ENCODE assay signal across 16 mouse cellular contexts in the genomic region with DNA sequence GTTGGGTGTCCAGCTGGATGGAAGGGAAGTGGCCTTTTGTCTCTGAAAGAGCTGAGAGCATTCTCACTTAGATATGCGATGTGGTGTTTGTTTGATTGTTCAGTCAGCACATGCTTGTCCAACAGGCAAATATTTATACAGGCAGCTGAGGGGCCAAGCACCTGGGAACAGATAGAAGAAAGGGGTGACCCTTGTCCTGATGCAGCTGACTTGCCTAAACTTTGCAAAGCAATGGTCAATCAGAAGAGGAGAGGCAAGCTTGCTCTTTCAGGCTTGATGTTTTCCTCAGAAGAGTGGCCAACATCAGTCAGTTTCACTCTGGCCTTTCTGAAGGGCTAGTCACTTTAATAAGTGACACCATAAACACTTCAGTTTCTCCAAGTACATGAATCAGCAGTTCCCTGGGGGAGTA.
A peak's percentile ranks its signal among the peaks of the same experiment; 100 is the strongest.
DNase-seq lines count a peak whose midpoint lies in the region; ATAC-seq and TF ChIP-seq lines count a peak whose summit lies in the region.
"Had no signal": no experiment of that assay in that cellular context is flagged by ENCODE, and none has a peak within 500 bp of the region (broad histone marks: within the 10 kb centered on the region; RNA-seq: fewer than 3 reads in every experiment).

No protein-coding gene starts in this region.

- H3K4me1 ChIP-seq in hindbrain, embryonic 10.5 days (replicated peaks), result peaks cover 62% of the 10 kb centered on the region
- peaks cover 4% of the 10 kb centered on the region; the same call in 1 of the 2 replicates for H3K4me1 ChIP-seq in hindbrain, embryonic 16.5 days (ENCODE audit: control insufficient read depth, insufficient read depth, low read depth, low read length)
- H3K4me1 ChIP-seq in intestine, embryonic 15.5 days (replicated peaks), result peaks cover 27% of the 10 kb centered on the region
- H3K4me1 ChIP-seq in lung, embryonic 14.5 days (ENCODE audit: insufficient read depth), result peaks cover 42% of the 10 kb centered on the region

- TF ChIP-seq CTCF in lung, embryonic 14.5 days (IDR thresholded peaks at IDR 0.05; ENCODE audit: low read depth), result no peak

- no peak for DNase-seq in hindbrain, embryonic 10.5 days (ENCODE audit: low spot score)
- DNase-seq in 3T3-L1 (ENCODE audit: low read depth, low spot score), result peak; percentile 20
- peak; percentile 85 for DNase-seq in lung, embryonic 14.5 days
- no peak for DNase-seq in retina, postnatal 1 day
- no peak for DNase-seq in urinary bladder, adult 2 months (ENCODE audit: low spot score)
- DNase-seq: cerebellum, adult 9-10 months; gastrocnemius, postnatal 14 days; right cerebral cortex, adult 18-20 months; thymus, postnatal 36 days had no signal

- no peak for ATAC-seq in hindbrain, embryonic 16.5 days
- ATAC-seq in intestine, embryonic 15.5 days, result 0 out of 2 replicates have a peak, but pooled peaks have one; percentile 24
- ATAC-seq in lung, embryonic 14.5 days (ENCODE audit: insufficient read depth), result peak; percentile 62
- ATAC-seq: forebrain, embryonic 14.5 days; liver, embryonic 12.5 days had no signal

- 70% methylated on average over 1 of the region's 1 CpGs for WGBS in hindbrain, embryonic 10.5 days
- 71% methylated on average over 1 of the region's 1 CpGs for WGBS in hindbrain, embryonic 16.5 days
- WGBS in intestine, embryonic 15.5 days, result 13% methylated on average over 1 of the region's 1 CpGs
- WGBS in lung, embryonic 14.5 days, result 4% methylated on average over 1 of the region's 1 CpGs

- H3K9me3 ChIP-seq in hindbrain, embryonic 10.5 days, result no peaks in the 10 kb centered on the region
- H3K9me3 ChIP-seq in hindbrain, embryonic 16.5 days (ENCODE audit: control insufficient read depth, low read length), result peaks cover 3% of the 10 kb centered on the region; the same call in 1 of the 2 replicates
- no peaks in the 10 kb centered on the region for H3K9me3 ChIP-seq in intestine, embryonic 15.5 days
- no peaks in the 10 kb centered on the region for H3K9me3 ChIP-seq in lung, embryonic 14.5 days (ENCODE audit: low read depth, low read length)
- H3K9me3 ChIP-seq: hindbrain, embryonic 13.5 days; liver, embryonic 12.5 days; midbrain, embryonic 12.5 days; neural tube, embryonic 12.5 days had no signal

- no peak overlapping the region for H3K4me3 ChIP-seq in hindbrain, embryonic 10.5 days
- H3K4me3 ChIP-seq in hindbrain, embryonic 16.5 days (ENCODE audit: low read length), result no peak overlapping the region
- H3K4me3 ChIP-seq in intestine, embryonic 15.5 days (replicated peaks), result no peak overlapping the region
- H3K4me3 ChIP-seq in lung, embryonic 14.5 days (ENCODE audit: low read depth, low read length), result no peak overlapping the region
- H3K4me3 ChIP-seq: hindbrain, embryonic 13.5 days; liver, embryonic 12.5 days; midbrain, embryonic 12.5 days; neural tube, embryonic 12.5 days had no signal

- peaks cover 19% of the 10 kb centered on the region; the same call in 1 of the 2 replicates for H3K27me3 ChIP-seq in hindbrain, embryonic 10.5 days (ENCODE audit: insufficient read depth, poor library complexity, severe bottlenecking)
- H3K27me3 ChIP-seq in hindbrain, embryonic 16.5 days (replicated peaks; ENCODE audit: control insufficient read depth, insufficient read depth, low read length), result no peaks in the 10 kb centered on the region
- H3K27me3 ChIP-seq in intestine, embryonic 15.5 days (replicated peaks), result no peaks in the 10 kb centered on the region
- H3K27me3 ChIP-seq in lung, embryonic 14.5 days (ENCODE audit: insufficient read depth, low read length), result no peaks in the 10 kb centered on the region
- H3K27me3 ChIP-seq: hindbrain, embryonic 13.5 days; midbrain, embryonic 12.5 days; neural tube, embryonic 12.5 days had no signal

- H3K4me2 ChIP-seq in hindbrain, embryonic 16.5 days (ENCODE audit: low read length), result no peak overlapping the region
- H3K4me2 ChIP-seq in intestine, embryonic 15.5 days (replicated peaks), result no peak overlapping the region
- no peak overlapping the region for H3K4me2 ChIP-seq in lung, embryonic 14.5 days
- H3K4me2 ChIP-seq: hindbrain, embryonic 13.5 days; liver, embryonic 12.5 days; midbrain, embryonic 12.5 days; neural tube, embryonic 12.5 days had no signal

- peak overlapping the region; percentile 20; the same call in 1 of the 2 replicates for H3K27ac ChIP-seq in hindbrain, embryonic 10.5 days
- H3K27ac ChIP-seq in hindbrain, embryonic 16.5 days (ENCODE audit: low read depth, low read length), result no peak overlapping the region
- peak overlapping the region; percentile 19; the same call in 1 of the 2 replicates for H3K27ac ChIP-seq in intestine, embryonic 15.5 days
- H3K27ac ChIP-seq in lung, embryonic 14.5 days (ENCODE audit: low read depth), result peak overlapping the region; percentile 86; the same call in 1 of the 2 replicates
- H3K27ac ChIP-seq: hindbrain, embryonic 13.5 days; liver, embryonic 12.5 days; midbrain, embryonic 12.5 days; neural tube, embryonic 12.5 days had no signal

- no peak overlapping the region for H3K9ac ChIP-seq in hindbrain, embryonic 16.5 days (ENCODE audit: low read depth, low read length)
- H3K9ac ChIP-seq in intestine, embryonic 15.5 days, result no peak overlapping the region
- H3K9ac ChIP-seq in lung, embryonic 14.5 days, result no peak overlapping the region
- H3K9ac ChIP-seq: hindbrain, embryonic 13.5 days; liver, embryonic 12.5 days; midbrain, embryonic 12.5 days; neural tube, embryonic 12.5 days had no signal

- H3K36me3 ChIP-seq in hindbrain, embryonic 10.5 days, result no peaks in the 10 kb centered on the region
- H3K36me3 ChIP-seq in hindbrain, embryonic 16.5 days (ENCODE audit: control insufficient read depth, insufficient read depth, low read length), result no peaks in the 10 kb centered on the region
- no peaks in the 10 kb centered on the region for H3K36me3 ChIP-seq in intestine, embryonic 15.5 days
- no peaks in the 10 kb centered on the region for H3K36me3 ChIP-seq in lung, embryonic 14.5 days (ENCODE audit: insufficient read depth)
- H3K36me3 ChIP-seq: hindbrain, embryonic 13.5 days; liver, embryonic 12.5 days; midbrain, embryonic 12.5 days; neural tube, embryonic 12.5 days had no signal

Comparison
In these comparisons a context has a peak if more than half of its experiments do, and no peak if none do; other contexts are left out.
1. DNase-seq: peak in 3T3-L1 (single experiment) and lung, embryonic 14.5 days (single experiment); none in hindbrain, embryonic 10.5 days (single experiment), retina, postnatal 1 day (single experiment) and urinary bladder, adult 2 months (single experiment).